Mouse (Mus musculus) E14TG2a.4 (cell line): ENCODE measurements around the gene Elovl7.

Experiments
- CTCF ChIP-seq: conservative IDR thresholded peaks from 2 replicates; pipeline ENCODE4 v1.5.1; 2014; ENCODE audit warnings: low read length
- NANOG ChIP-seq: IDR thresholded peaks from 2 replicates; pipeline ENCODE4 v1.6.1; 2014; ENCODE audit warnings: borderline replicate concordance, low read length, mixed read lengths
- POU5F1 ChIP-seq: IDR thresholded peaks from 2 replicates; pipeline ENCODE4 v1.6.1; 2014; ENCODE audit warnings: low read length, borderline replicate concordance

DNA sequence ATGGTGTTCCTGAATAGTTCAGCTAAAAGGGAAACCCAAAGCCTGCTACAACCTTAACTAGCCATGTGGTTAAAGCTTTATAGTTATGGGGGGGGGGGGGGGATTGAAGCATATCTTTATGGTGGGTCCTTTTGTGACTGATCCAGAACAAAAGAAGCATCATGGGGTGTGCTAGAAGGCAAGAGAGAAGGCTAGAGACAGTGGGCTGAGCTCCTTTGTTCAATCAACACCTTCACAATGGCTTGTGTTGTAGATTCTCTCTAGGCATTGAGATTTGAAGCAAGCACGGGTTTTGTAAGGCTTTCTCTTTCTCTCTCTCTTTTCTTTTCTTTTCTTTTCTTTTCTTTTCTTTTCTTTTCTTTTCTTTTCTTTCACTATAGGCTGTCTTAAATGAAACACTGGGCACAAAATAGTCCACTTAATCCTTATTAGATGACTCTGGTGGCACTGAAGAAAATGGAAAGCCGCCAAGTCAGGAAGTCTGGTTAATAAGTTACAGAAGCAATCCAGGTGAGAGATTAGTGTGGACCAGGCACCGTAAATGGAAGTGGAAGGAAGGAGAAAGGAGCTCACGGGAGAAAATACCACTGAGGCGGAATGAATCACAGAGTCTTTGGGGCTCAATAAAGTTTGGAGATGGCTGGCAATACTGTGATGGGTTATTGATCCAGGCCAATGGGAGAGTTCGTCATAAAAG is 15.6 kb downstream of the Elovl7 start:
- no peak for TF ChIP-seq NANOG
- TF ChIP-seq CTCF: no peak
- no peak for TF ChIP-seq POU5F1
